Mouse (Mus musculus) forebrain, postnatal 0 days (tissue): ENCODE data around the gene Minos1. TPM values are rescaled to one million over a fixed set of nuclear protein-coding genes. Genes with fewer than 3 reads are reported as not detected.
A peak's percentile ranks its signal among the peaks of the same experiment; 100 is the strongest.

Source experiments
- ATAC-seq: fragments of 200-750 bp; cut with Nextera tagmentation; 2 replicates; pipeline ENCODE4 v1.8.0; 2017; ENCODE audit warnings: mild to moderate bottlenecking, moderate library complexity
- DNase-seq: peaks from one replicate; pipeline ENCODE4 v3.0.0-alpha.2; 2015
- H3K27ac ChIP-seq: fragments of 300-500 bp; sonication (generic); 2 replicates; pipeline ENCODE4 v1.5.1; 2014; ENCODE audit warnings: low read depth, mild to moderate bottlenecking, antibody characterized with exemption, low read length, moderate library complexity, mixed read lengths
- H3K27me3 ChIP-seq: fragments of 300-500 bp; sonication (generic); 2 replicates; pipeline ENCODE4 v1.6.1; 2014; ENCODE audit warnings: mild to moderate bottlenecking, low read length, mixed read lengths; ENCODE audit not compliant: insufficient read depth
- H3K36me3 ChIP-seq: fragments of 300-500 bp; sonication (generic); 2 replicates; pipeline ENCODE4 v1.6.1; 2014; ENCODE audit warnings: mild to moderate bottlenecking, moderate library complexity; ENCODE audit not compliant: insufficient read depth
- H3K4me1 ChIP-seq: fragments of 300-500 bp; sonication (generic); 2 replicates; pipeline ENCODE4 v1.6.1; 2014; ENCODE audit warnings: antibody characterized with exemption; ENCODE audit not compliant: insufficient read depth
- H3K4me2 ChIP-seq: fragments of 300-500 bp; sonication (generic); 2 replicates; pipeline ENCODE4 v1.6.1; 2014; ENCODE audit warnings: low read depth, mild to moderate bottlenecking, moderate library complexity
- H3K4me3 ChIP-seq: fragments of 300-500 bp; sonication (generic); 2 replicates; pipeline ENCODE4 v1.5.1; 2014; ENCODE audit warnings: low read depth, low read length, mixed read lengths
- H3K9ac ChIP-seq: fragments of 300-500 bp; sonication (generic); 2 replicates; pipeline ENCODE4 v1.6.1; 2014; ENCODE audit warnings: mild to moderate bottlenecking
- H3K9me3 ChIP-seq: fragments of 300-500 bp; sonication (generic); 2 replicates; pipeline ENCODE4 v1.6.1; 2016; ENCODE audit warnings: low read length
- CTCF ChIP-seq: sonication (generic); IDR thresholded peaks from 2 replicates; pipeline ENCODE4 v1.5.1; 2016; ENCODE audit warnings: antibody characterized with exemption, control low read depth, low read depth
- WGBS: fragments of 180-500 bp; shearing (Covaris S2); extraction: QIAGEN DNeasy Blood & Tissue Kit; methylation state at CpG from one replicate; pipeline ENCODE4 v1.1.7; 2014; 5-methylcytosine and 5-hydroxymethylcytosine counted together
- polyA plus RNA-seq: library from polyadenylated mRNA; unstranded; fragments of >200 nt; fragmentation: Nextera tagmentation; extraction: Ambion mirVana; gene quantifications from 2 replicates; pipeline ENCODE4 v1.2.1, GENCODE M21; 2015
- total RNA-seq: library from RNA; depleted of rRNA; stranded (reverse); fragments of >200 nt; gene quantifications from 2 replicates; pipeline ENCODE4 v1.2.3, GENCODE M21; 2014

Gene Minos1
- total and polyA plus RNA-seq, 2 experiments from 2014 or later: 19.9 to 412 TPM

GRCm38 (mm10) chr4:139129806-139130700 is 860 bp downstream of the Minos1 start:
- TF ChIP-seq CTCF: no peak

GRCm38 (mm10) chr4:139126475-139126874 is 4.4 kb downstream of the Minos1 start:
- TF ChIP-seq CTCF: 0 out of 2 replicates have a peak, but pooled peaks have one; percentile 9
- H3K4me1 ChIP-seq: peaks cover 8% of the 10 kb centered on the region; the same call in 1 of the 2 replicates
- WGBS: 97% methylated on average over 3 of the region's 3 CpGs
- H3K9me3 ChIP-seq: no peaks in the 10 kb centered on the region
- H3K9ac ChIP-seq: no peak overlapping the region
- H3K27ac ChIP-seq: no peak overlapping the region
- no peaks in the 10 kb centered on the region for H3K27me3 ChIP-seq
- no peak overlapping the region for H3K4me3 ChIP-seq
- ATAC-seq (no peak), DNase-seq (no peak)
- no peak overlapping the region for H3K4me2 ChIP-seq
- 0 out of 2 replicates have a peak, but pooled peaks cover 3% of the 10 kb centered on the region for H3K36me3 ChIP-seq

More at GRCm38 (mm10) chr4:139129806-139130700, 860 bp downstream of the Minos1 start:
- DNase-seq (peak; percentile 17), ATAC-seq (no peak)
- no peaks in the 10 kb centered on the region for H3K9me3 ChIP-seq
- peak overlapping the region; percentile 84 for H3K27ac ChIP-seq
- H3K4me3 ChIP-seq: peak overlapping the region; percentile 99
- no peaks in the 10 kb centered on the region for H3K27me3 ChIP-seq
- 0 out of 2 replicates have a peak, but pooled peaks cover 3% of the 10 kb centered on the region for H3K36me3 ChIP-seq
- peak overlapping the region; percentile 95 for H3K9ac ChIP-seq
- H3K4me1 ChIP-seq: peaks cover 13% of the 10 kb centered on the region; the same call in 1 of the 2 replicates
- WGBS: 5% methylated on average over 56 of the region's 57 CpGs
- H3K4me2 ChIP-seq: peak overlapping the region; percentile 85

GRCm38 (mm10) chr4:139124940-139125339 is 6.0 kb downstream of the Minos1 start:
- DNase-seq (no peak), ATAC-seq (no peak)
- Histone ChIP-seq H3K27me3 (no peaks in the 10 kb centered on the region), H3K4me2 (no peak overlapping the region), H3K36me3 (0 out of 2 replicates have a peak, but pooled peaks cover 3% of the 10 kb centered on the region), H3K9me3 (no peaks in the 10 kb centered on the region), H3K9ac (no peak overlapping the region), H3K4me1 (peaks cover 7% of the 10 kb centered on the region; the same call in 1 of the 2 replicates), H3K27ac (no peak overlapping the region), H3K4me3 (no peak overlapping the region)
- no peak for TF ChIP-seq CTCF
- WGBS: 94% methylated on average over 6 of the region's 6 CpGs

GRCm38 (mm10) chr4:139122557-139122956 is 8.4 kb downstream of the Minos1 start:
- Histone ChIP-seq H3K9ac (no peak overlapping the region), H3K36me3 (0 out of 2 replicates have a peak, but pooled peaks cover 3% of the 10 kb centered on the region), H3K4me3 (no peak overlapping the region), H3K9me3 (no peaks in the 10 kb centered on the region), H3K4me1 (no peaks in the 10 kb centered on the region), H3K27me3 (no peaks in the 10 kb centered on the region), H3K4me2 (no peak overlapping the region), H3K27ac (no peak overlapping the region)
- 93% methylated on average over 4 of the region's 4 CpGs for WGBS
- TF ChIP-seq CTCF: no peak
- ATAC-seq: no peak
- DNase-seq: no peak

- no peak overlapping the region for H3K27ac ChIP-seq
- DNase-seq (no peak), ATAC-seq (no peak)
- TF ChIP-seq CTCF: no peak
- H3K4me1 ChIP-seq: no peaks in the 10 kb centered on the region
- no peaks in the 10 kb centered on the region for H3K36me3 ChIP-seq
- WGBS: 76% methylated on average over 7 of the region's 7 CpGs
- H3K4me3 ChIP-seq: no peak overlapping the region
- no peaks in the 10 kb centered on the region for H3K9me3 ChIP-seq
- H3K9ac ChIP-seq: no peak overlapping the region
- H3K4me2 ChIP-seq: no peak overlapping the region
- no peaks in the 10 kb centered on the region for H3K27me3 ChIP-seq
Observed at GRCm38 (mm10) chr4:139120998-139121397, 9.9 kb downstream of the Minos1 start.

GRCm38 (mm10) chr4:139120281-139120814 is 10.6 kb downstream of the Minos1 start:
- ATAC-seq (no peak), DNase-seq (no peak)
- Histone ChIP-seq H3K36me3 (no peaks in the 10 kb centered on the region), H3K4me3 (no peak overlapping the region), H3K9ac (no peak overlapping the region), H3K4me1 (no peaks in the 10 kb centered on the region), H3K4me2 (no peak overlapping the region), H3K9me3 (no peaks in the 10 kb centered on the region), H3K27me3 (no peaks in the 10 kb centered on the region), H3K27ac (no peak overlapping the region)
- WGBS: 85% methylated on average over 4 of the region's 4 CpGs
- no peak for TF ChIP-seq CTCF
